Mouse (Mus musculus): Measurements from ENCODE around the gene Nrde2. TPM values are rescaled to one million over a fixed set of nuclear protein-coding genes. Genes with fewer than 3 reads are reported as not detected.

Nrde2 gene
- polyA plus RNA-seq, 1 experiment from 2014 or later: 12.7 TPM

DNA sequence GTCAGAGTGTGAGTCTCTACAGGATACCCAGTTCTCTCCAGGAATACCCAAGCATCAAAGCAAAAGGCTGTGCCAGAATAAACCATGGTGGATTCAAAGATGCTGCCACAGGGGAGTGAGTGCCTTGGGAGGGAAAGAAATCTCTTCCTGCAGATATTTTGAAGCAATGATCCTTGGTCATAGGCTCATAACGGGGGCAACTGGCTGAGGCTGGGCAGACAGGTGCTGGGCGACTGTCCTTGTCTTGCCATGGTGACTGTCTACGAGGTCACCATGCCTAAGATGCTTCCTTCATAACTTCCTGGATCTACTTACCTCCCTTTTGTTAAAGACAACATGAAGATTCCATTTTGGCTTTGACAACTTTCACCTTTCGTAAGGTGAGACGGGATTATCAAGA is 54.9 kb downstream of the Nrde2 start:
- H3K27ac ChIP-seq (ENCODE audit: low read length): no peak overlapping the region
- WGBS: 91% methylated on average over 5 of the region's 5 CpGs
- H3K27me3 ChIP-seq (ENCODE audit: control insufficient read depth, insufficient read depth, low read depth, low read length): no peaks in the 10 kb centered on the region
- H3K4me1 ChIP-seq (ENCODE audit: control insufficient read depth, insufficient read depth, low read length): peaks cover 2% of the 10 kb centered on the region
- H3K9ac ChIP-seq (ENCODE audit: low read depth, low read length): no peak overlapping the region
- H3K36me3 ChIP-seq (ENCODE audit: control insufficient read depth, insufficient read depth, low read length): no peaks in the 10 kb centered on the region
- ATAC-seq: no peak
- no peak overlapping the region for H3K4me2 ChIP-seq (ENCODE audit: low read length)
- H3K4me3 ChIP-seq (ENCODE audit: low read depth, low read length): no peak overlapping the region
- H3K9me3 ChIP-seq (replicated peaks; ENCODE audit: control insufficient read depth, low read length, poor library complexity, severe bottlenecking): no peaks in the 10 kb centered on the region

- no peaks in the 10 kb centered on the region for H3K36me3 ChIP-seq (ENCODE audit: control insufficient read depth, insufficient read depth, low read length)
- no peak overlapping the region for H3K9ac ChIP-seq (ENCODE audit: low read depth, low read length)
- no peaks in the 10 kb centered on the region for H3K9me3 ChIP-seq (replicated peaks; ENCODE audit: control insufficient read depth, low read length, poor library complexity, severe bottlenecking)
- H3K4me3 ChIP-seq (ENCODE audit: low read depth, low read length): no peak overlapping the region
- H3K4me1 ChIP-seq (ENCODE audit: control insufficient read depth, insufficient read depth, low read length): peaks cover under 1% of the 10 kb centered on the region
- H3K27ac ChIP-seq (ENCODE audit: low read length): no peak overlapping the region
- no peak for ATAC-seq
- H3K27me3 ChIP-seq (ENCODE audit: control insufficient read depth, insufficient read depth, low read depth, low read length): no peaks in the 10 kb centered on the region
- no peak overlapping the region for H3K4me2 ChIP-seq (ENCODE audit: low read length)
- 72% methylated on average over 3 of the region's 3 CpGs for WGBS
These were observed 57.8 kb downstream of the Nrde2 start for GRCm38 (mm10) chr12:100101651-100102050.

- H3K9me3 ChIP-seq (replicated peaks; ENCODE audit: control insufficient read depth, low read length, poor library complexity, severe bottlenecking): no peaks in the 10 kb centered on the region
- H3K4me2 ChIP-seq (ENCODE audit: low read length): no peak overlapping the region
- H3K27me3 ChIP-seq (ENCODE audit: control insufficient read depth, insufficient read depth, low read depth, low read length): no peaks in the 10 kb centered on the region
- WGBS: 46% methylated on average over 3 of the region's 3 CpGs
- H3K36me3 ChIP-seq (ENCODE audit: control insufficient read depth, insufficient read depth, low read length): no peaks in the 10 kb centered on the region
- no peak overlapping the region for H3K9ac ChIP-seq (ENCODE audit: low read depth, low read length)
- no peak overlapping the region for H3K27ac ChIP-seq (ENCODE audit: low read length)
- no peak for ATAC-seq
- H3K4me3 ChIP-seq (ENCODE audit: low read depth, low read length): no peak overlapping the region
- H3K4me1 ChIP-seq (ENCODE audit: control insufficient read depth, insufficient read depth, low read length): no peaks in the 10 kb centered on the region
These were observed 58.8 kb downstream of the Nrde2 start for GRCm38 (mm10) chr12:100100707-100101030.

GRCm38 (mm10) chr12:100099971-100100706 is 59.3 kb downstream of the Nrde2 start:
- no peaks in the 10 kb centered on the region for H3K27me3 ChIP-seq (ENCODE audit: control insufficient read depth, insufficient read depth, low read depth, low read length)
- no peak overlapping the region for H3K9ac ChIP-seq (ENCODE audit: low read depth, low read length)
- H3K36me3 ChIP-seq (ENCODE audit: control insufficient read depth, insufficient read depth, low read length): no peaks in the 10 kb centered on the region
- H3K27ac ChIP-seq (ENCODE audit: low read length): no peak overlapping the region
- 49% methylated on average over 3 of the region's 3 CpGs for whole genome bisulfite sequencing
- no peak for ATAC-seq
- H3K4me3 ChIP-seq (ENCODE audit: low read depth, low read length): no peak overlapping the region
- no peaks in the 10 kb centered on the region for H3K9me3 ChIP-seq (replicated peaks; ENCODE audit: control insufficient read depth, low read length, poor library complexity, severe bottlenecking)
- H3K4me1 ChIP-seq (ENCODE audit: control insufficient read depth, insufficient read depth, low read length): no peaks in the 10 kb centered on the region
- H3K4me2 ChIP-seq (ENCODE audit: low read length): no peak overlapping the region

GRCm38 (mm10) chr12:100093046-100093445 is 66.4 kb downstream of the Nrde2 start:
- ATAC-seq: no peak
- no peaks in the 10 kb centered on the region for H3K27me3 ChIP-seq (ENCODE audit: control insufficient read depth, insufficient read depth, low read depth, low read length)
- H3K4me1 ChIP-seq (ENCODE audit: control insufficient read depth, insufficient read depth, low read length): no peaks in the 10 kb centered on the region
- no peak overlapping the region for H3K27ac ChIP-seq (ENCODE audit: low read length)
- H3K4me2 ChIP-seq (ENCODE audit: low read length): no peak overlapping the region
- no peaks in the 10 kb centered on the region for H3K9me3 ChIP-seq (replicated peaks; ENCODE audit: control insufficient read depth, low read length, poor library complexity, severe bottlenecking)
- H3K36me3 ChIP-seq (ENCODE audit: control insufficient read depth, insufficient read depth, low read length): no peaks in the 10 kb centered on the region
- no peak overlapping the region for H3K4me3 ChIP-seq (ENCODE audit: low read depth, low read length)
- no peak overlapping the region for H3K9ac ChIP-seq (ENCODE audit: low read depth, low read length)
- WGBS: 90% methylated on average over 11 of the region's 11 CpGs

DNA sequence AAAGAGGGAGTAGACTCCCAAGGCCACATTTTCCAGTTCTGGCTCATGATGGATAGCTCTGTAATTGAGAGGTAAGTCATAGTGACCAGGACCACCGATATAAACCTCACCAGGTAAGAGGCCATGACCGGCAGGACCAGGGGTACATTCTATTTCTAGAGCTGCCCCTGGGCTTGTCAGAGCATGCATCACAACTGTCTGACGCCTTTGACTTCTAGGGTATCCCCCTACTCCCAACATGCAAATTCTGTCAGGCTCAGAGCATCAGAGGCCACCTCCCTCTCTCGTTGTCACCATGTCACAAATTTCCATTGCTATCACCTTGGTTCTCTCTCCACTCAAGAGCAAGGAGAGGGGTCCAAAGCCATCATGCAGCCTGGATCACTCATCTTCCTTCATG is 68.7 kb downstream of the Nrde2 start:
- Histone ChIP-seq H3K4me1 (ENCODE audit: control insufficient read depth, insufficient read depth, low read length) (no peaks in the 10 kb centered on the region), H3K36me3 (ENCODE audit: control insufficient read depth, insufficient read depth, low read length) (no peaks in the 10 kb centered on the region), H3K9me3 (replicated peaks; ENCODE audit: control insufficient read depth, low read length, poor library complexity, severe bottlenecking) (no peaks in the 10 kb centered on the region), H3K9ac (ENCODE audit: low read depth, low read length) (no peak overlapping the region), H3K4me2 (ENCODE audit: low read length) (no peak overlapping the region), H3K27me3 (ENCODE audit: control insufficient read depth, insufficient read depth, low read depth, low read length) (no peaks in the 10 kb centered on the region), H3K27ac (ENCODE audit: low read length) (no peak overlapping the region), H3K4me3 (ENCODE audit: low read depth, low read length) (no peak overlapping the region)
- no peak for ATAC-seq
- 92% methylated on average over 4 of the region's 4 CpGs for WGBS

DNA sequence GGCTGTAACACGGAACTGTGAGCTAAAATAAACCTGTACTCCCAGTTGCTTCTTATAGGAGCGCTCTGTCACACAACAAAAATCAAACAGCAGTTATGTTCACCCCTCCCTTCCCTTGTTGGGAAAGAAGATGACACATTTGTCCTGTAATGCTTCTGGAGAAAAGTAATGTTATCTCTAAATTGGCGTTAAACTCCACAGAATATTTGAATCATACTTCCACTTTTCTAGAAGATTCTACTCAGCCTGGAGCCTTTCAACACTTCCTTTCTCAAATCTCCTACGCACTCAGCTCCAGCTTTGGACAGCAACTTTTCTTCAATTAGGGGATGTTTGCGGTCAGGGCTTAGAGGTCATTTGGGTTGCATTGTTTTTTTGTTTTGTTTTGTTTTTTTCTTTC is 70.2 kb downstream of the Nrde2 start:
- 85% methylated on average over 5 of the region's 5 CpGs for WGBS
- ATAC-seq: no peak

GRCm38 (mm10) chr12:100088026-100088425 is 71.4 kb downstream of the Nrde2 start:
- Histone ChIP-seq H3K4me1 (ENCODE audit: control insufficient read depth, insufficient read depth, low read length) (no peaks in the 10 kb centered on the region), H3K9ac (ENCODE audit: low read depth, low read length) (no peak overlapping the region), H3K9me3 (replicated peaks; ENCODE audit: control insufficient read depth, low read length, poor library complexity, severe bottlenecking) (no peaks in the 10 kb centered on the region), H3K27ac (ENCODE audit: low read length) (no peak overlapping the region), H3K36me3 (ENCODE audit: control insufficient read depth, insufficient read depth, low read length) (no peaks in the 10 kb centered on the region), H3K4me3 (ENCODE audit: low read depth, low read length) (no peak overlapping the region), H3K4me2 (ENCODE audit: low read length) (no peak overlapping the region), H3K27me3 (ENCODE audit: control insufficient read depth, insufficient read depth, low read depth, low read length) (no peaks in the 10 kb centered on the region)
- ATAC-seq: no peak
- WGBS: 89% methylated on average over 3 of the region's 3 CpGs

More for the DNA sequence above, 70.2 kb downstream of the Nrde2 start:
- Histone ChIP-seq H3K9ac (ENCODE audit: low read depth, low read length) (no peak overlapping the region), H3K36me3 (ENCODE audit: control insufficient read depth, insufficient read depth, low read length) (no peaks in the 10 kb centered on the region), H3K4me1 (ENCODE audit: control insufficient read depth, insufficient read depth, low read length) (no peaks in the 10 kb centered on the region), H3K4me3 (ENCODE audit: low read depth, low read length) (no peak overlapping the region), H3K27me3 (ENCODE audit: control insufficient read depth, insufficient read depth, low read depth, low read length) (no peaks in the 10 kb centered on the region), H3K27ac (ENCODE audit: low read length) (no peak overlapping the region), H3K9me3 (replicated peaks; ENCODE audit: control insufficient read depth, low read length, poor library complexity, severe bottlenecking) (no peaks in the 10 kb centered on the region), H3K4me2 (ENCODE audit: low read length) (no peak overlapping the region)

DNA sequence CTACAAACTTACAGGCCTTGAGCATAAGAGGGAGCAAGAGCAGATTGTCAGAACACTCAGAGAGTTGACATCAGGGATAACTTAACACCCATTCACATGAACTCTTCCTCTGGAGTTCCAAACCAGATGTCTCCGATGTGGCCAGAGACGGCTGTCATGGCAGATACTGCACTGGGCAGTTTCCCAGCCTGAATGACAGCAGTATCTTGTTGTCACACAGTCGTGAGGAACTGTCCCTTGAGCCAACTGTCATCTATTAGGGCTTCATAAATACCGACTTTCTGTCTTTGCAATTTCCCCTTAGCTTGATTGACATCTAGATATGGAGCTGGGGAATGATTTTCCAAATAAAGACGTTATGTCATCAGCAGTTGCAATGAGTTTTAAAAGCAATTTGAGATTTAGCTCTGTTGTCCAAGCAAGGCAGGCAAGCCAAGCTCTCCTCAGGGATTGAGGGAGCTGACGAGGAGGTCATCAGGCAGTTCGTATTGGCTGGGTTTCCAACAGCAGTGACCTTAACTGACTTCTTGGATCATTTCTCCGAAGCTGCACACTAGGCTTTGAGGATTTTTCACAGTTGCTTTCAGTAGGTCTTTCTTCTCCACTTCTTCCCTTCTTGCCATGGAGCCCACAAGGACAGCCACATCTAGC is 79.7 kb downstream of the Nrde2 start:
- H3K27ac ChIP-seq (ENCODE audit: low read length): no peak overlapping the region
- no peaks in the 10 kb centered on the region for H3K9me3 ChIP-seq (replicated peaks; ENCODE audit: control insufficient read depth, low read length, poor library complexity, severe bottlenecking)
- no peak overlapping the region for H3K4me3 ChIP-seq (ENCODE audit: low read depth, low read length)
- no peak overlapping the region for H3K9ac ChIP-seq (ENCODE audit: low read depth, low read length)
- no peaks in the 10 kb centered on the region for H3K27me3 ChIP-seq (ENCODE audit: control insufficient read depth, insufficient read depth, low read depth, low read length)
- ATAC-seq: no peak
- no peaks in the 10 kb centered on the region for H3K36me3 ChIP-seq (ENCODE audit: control insufficient read depth, insufficient read depth, low read length)
- no peaks in the 10 kb centered on the region for H3K4me1 ChIP-seq (ENCODE audit: control insufficient read depth, insufficient read depth, low read length)
- WGBS: 84% methylated on average over 8 of the region's 8 CpGs
- no peak overlapping the region for H3K4me2 ChIP-seq (ENCODE audit: low read length)

Measured in midbrain, embryonic 16.5 days (tissue).